1 mouse cellular context compared by ENCODE assay signal in genomic region chr16:18482431-18482830, GRCm38 (mm10).
TF ChIP-seq lines count a peak whose summit lies in the region.

No protein-coding gene starts in this region.

TF ChIP-seq in MEL, 35 proteins besides CTCF, POLR2A, EP300 and RAD21:
- TF ChIP-seq KAT2A (conservative IDR thresholded peaks at IDR 0.05; ENCODE audit: low read depth, low read length) (no peak), ZKSCAN1 (IDR thresholded peaks at IDR 0.05; ENCODE audit: low read depth, low read length) (no peak), GABPA (IDR thresholded peaks at IDR 0.05; ENCODE audit: low read depth, low read length) (no peak), MYB (IDR thresholded peaks at IDR 0.05; ENCODE audit: low read depth, low read length) (no peak), USF2 (IDR thresholded peaks at IDR 0.05; ENCODE audit: borderline replicate concordance in 1 of 2, insufficient read depth in 1 of 2, low read depth in 1 of 2, low read length in 2 of 2) (no peak), RCOR1 (IDR thresholded peaks at IDR 0.05; ENCODE audit: low read depth, low read length) (no peak), E2F4 (IDR thresholded peaks at IDR 0.05; ENCODE audit: borderline replicate concordance, low read depth, low read length) (no peak), MAZ (IDR thresholded peaks at IDR 0.05; ENCODE audit: low read depth, low read length) (no peak), MAX (IDR thresholded peaks at IDR 0.05; ENCODE audit: low read length) (no peak), CHD2 (IDR thresholded peaks at IDR 0.05; ENCODE audit: low read length) (no peak), GATA1 (IDR thresholded peaks at IDR 0.05; ENCODE audit: low read depth, low read length) (no peak), ZMIZ1 (IDR thresholded peaks at IDR 0.05; ENCODE audit: low read depth, low read length) (no peak), SIN3A (IDR thresholded peaks at IDR 0.05; ENCODE audit: low read length) (no peak), UBTF (IDR thresholded peaks at IDR 0.05; ENCODE audit: borderline replicate concordance, insufficient read depth, low read depth, low read length) (no peak), TAL1 (IDR thresholded peaks at IDR 0.05; ENCODE audit: low read length) (no peak), ETS1 (IDR thresholded peaks at IDR 0.05; ENCODE audit: low read depth, low read length) (no peak), SMC3 (IDR thresholded peaks at IDR 0.05; ENCODE audit: low read depth, low read length) (no peak)
TF ChIP-seq in MEL: peak in this region for 0.
